Mouse (Mus musculus) granulocyte monocyte progenitor cell, adult 5-6 weeks (primary cell): ENCODE measurements around the gene Kpna2. TPM values are rescaled to one million over a fixed set of nuclear protein-coding genes. Genes with fewer than 3 reads are reported as not detected.

Experiments used
- total RNA-seq, 2 experiments: library from RNA; stranded (forward) in 1 of 2; stranded (reverse) in 1 of 2; fragments of 200-712, 200-1000 nt in 1 of 2; fragments of >200 nt in 1 of 2; fragmentation: Nextera tagmentation in 1 of 2; gene quantifications; 2 replicates each; pipeline ENCODE4 v1.2.3; 2014 to 2017

Kpna2 gene
- total RNA-seq, 2 experiments from 2014 or later = 134 to 261 TPM

Other genes with a start within 250 kb of the Kpna2 start
- 69.6 and 75.1 TPM in 2 replicates for gene Pecam1, start 248.9 kb downstream of the Kpna2 start, total RNA-seq (2014; fragmentation: Nextera tagmentation)
- 46.1 and 46.6 TPM in 2 replicates for gene Pecam1, start 248.9 kb downstream of the Kpna2 start, total RNA-seq (2017)
- gene Milr1, start 248.3 kb downstream of the Kpna2 start, total RNA-seq (2014; fragmentation: Nextera tagmentation) = 50.5 and 64.3 TPM in 2 replicates
- gene Milr1, start 248.3 kb downstream of the Kpna2 start, total RNA-seq (2017) = 72.3 and 85.6 TPM in 2 replicates
- 11.0 and 27.3 TPM in 2 replicates for gene Polg2, start 220.0 kb downstream of the Kpna2 start, total RNA-seq (2014; fragmentation: Nextera tagmentation)
- 13.0 and 18.4 TPM in 2 replicates for gene Polg2, start 220.0 kb downstream of the Kpna2 start, total RNA-seq (2017)
- 653 and 662 TPM in 2 replicates for gene Ddx5, start 210.4 kb downstream of the Kpna2 start, total RNA-seq (2014; fragmentation: Nextera tagmentation)
- 1,291 and 1,523 TPM in 2 replicates for gene Ddx5, start 210.4 kb downstream of the Kpna2 start, total RNA-seq (2017)
- gene Cep95, start 210.3 kb downstream of the Kpna2 start, total RNA-seq (2014; fragmentation: Nextera tagmentation) = 16.4 and 37.4 TPM in 2 replicates
- 18.3 and 19.9 TPM in 2 replicates for gene Cep95, start 210.3 kb downstream of the Kpna2 start, total RNA-seq (2017)
- 18.2 and 23.2 TPM in 2 replicates for gene Smurf2, start 78.8 kb downstream of the Kpna2 start, total RNA-seq (2014; fragmentation: Nextera tagmentation)
- 34.8 and 43.4 TPM in 2 replicates for gene Smurf2, start 78.8 kb downstream of the Kpna2 start, total RNA-seq (2017)
- gene 1810010H24Rik, start 26.1 kb upstream of the Kpna2 start, total RNA-seq (2014; fragmentation: Nextera tagmentation) = not detected in 2 replicates
- not detected in 2 replicates for gene 1810010H24Rik, start 26.1 kb upstream of the Kpna2 start, total RNA-seq (2017)
- gene Bptf, start 132.6 kb upstream of the Kpna2 start, total RNA-seq (2014; fragmentation: Nextera tagmentation) = 58.1 and 60.9 TPM in 2 replicates
- 35.6 and 40.9 TPM in 2 replicates for gene Bptf, start 132.6 kb upstream of the Kpna2 start, total RNA-seq (2017)
- gene Nol11, start 189.8 kb upstream of the Kpna2 start, total RNA-seq (2014; fragmentation: Nextera tagmentation) = 35.7 and 59.5 TPM in 2 replicates
- gene Nol11, start 189.8 kb upstream of the Kpna2 start, total RNA-seq (2017) = 50.9 and 53.4 TPM in 2 replicates